Mouse (Mus musculus): Measurements from ENCODE around the gene Trip4. TPM values are rescaled to one million over a fixed set of nuclear protein-coding genes. Genes with fewer than 3 reads are reported as not detected.

The Trip4 gene
- total and polyA plus RNA-seq, 3 experiments: 5.9 to 16.5 (median 15.2) TPM

GRCm38 (mm10) chr9:65791846-65792245 is 116.7 kb downstream of the Trip4 start:
- no peak overlapping the region for H3K27ac ChIP-seq
- intact Hi-C loops (cut with DNase I): loop anchor here (2.0 kb wide), 1 partner anchor 31 kb away; no protein-coding TSS in a partner anchor
- H3K9ac ChIP-seq (ENCODE audit: low read depth, low read length): no peak overlapping the region

DNA sequence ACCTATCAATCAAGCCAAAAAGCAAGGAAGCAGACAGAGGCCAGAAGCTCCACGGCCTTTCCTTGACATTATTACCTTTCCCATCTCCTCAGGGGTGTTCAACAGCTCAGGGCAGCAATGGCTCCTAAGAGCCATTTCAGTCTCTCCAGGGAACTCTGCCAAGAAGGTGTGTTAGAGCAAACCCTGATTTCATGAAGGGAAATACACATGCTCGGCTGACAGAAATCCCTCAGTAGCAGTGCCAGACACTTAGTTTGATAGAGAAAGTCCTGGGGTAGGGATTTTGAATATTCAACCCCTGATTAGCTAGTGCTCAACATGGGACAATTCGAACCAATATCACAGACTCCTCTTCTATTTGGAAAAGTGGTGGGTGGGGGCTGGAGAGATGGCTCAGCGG is 117.5 kb downstream of the Trip4 start:
- Histone ChIP-seq H3K27ac (no peak overlapping the region), H3K36me3 (ENCODE audit: control insufficient read depth, insufficient read depth, low read length) (peaks cover 31% of the 10 kb centered on the region), H3K4me1 (ENCODE audit: control insufficient read depth, insufficient read depth, low read length) (peaks cover 26% of the 10 kb centered on the region), H3K27me3 (ENCODE audit: control insufficient read depth, insufficient read depth, low read length) (no peaks in the 10 kb centered on the region), H3K9ac (ENCODE audit: low read depth, low read length) (no peak overlapping the region), H3K4me3 (no peak overlapping the region), H3K79me2 (replicated peaks; ENCODE audit: control insufficient read depth, insufficient read depth, low read length) (no peaks in the 10 kb centered on the region; the same call in 1 of the 2 replicates)
- TF ChIP-seq CTCF (IDR thresholded peaks at IDR 0.05) (no peak), POLR2A (IDR thresholded peaks at IDR 0.05; ENCODE audit: insufficient read depth, low read depth, low read length) (no peak), EP300 (IDR thresholded peaks at IDR 0.05; ENCODE audit: insufficient read depth, low read depth, low read length) (no peak)
- 47% methylated on average over 4 of the region's 4 CpGs for WGBS
- DNase-seq: no peak
- intact Hi-C loops (cut with DNase I): loop anchor here (2.0 kb wide), 1 partner anchor 32 kb away; no protein-coding TSS in a partner anchor

More at GRCm38 (mm10) chr9:65791846-65792245, 116.7 kb downstream of the Trip4 start:
- Histone ChIP-seq H3K4me3 (no peak overlapping the region), H3K36me3 (ENCODE audit: control insufficient read depth, insufficient read depth, low read length) (peaks cover 29% of the 10 kb centered on the region), H3K4me1 (ENCODE audit: control insufficient read depth, insufficient read depth, low read length) (peaks cover 26% of the 10 kb centered on the region), H3K79me2 (replicated peaks; ENCODE audit: control insufficient read depth, insufficient read depth, low read length) (no peaks in the 10 kb centered on the region; the same call in 1 of the 2 replicates), H3K27me3 (ENCODE audit: control insufficient read depth, insufficient read depth, low read length) (no peaks in the 10 kb centered on the region)
- TF ChIP-seq CTCF (IDR thresholded peaks at IDR 0.05) (no peak), EP300 (IDR thresholded peaks at IDR 0.05; ENCODE audit: insufficient read depth, low read depth, low read length) (no peak), POLR2A (IDR thresholded peaks at IDR 0.05; ENCODE audit: insufficient read depth, low read depth, low read length) (no peak)
- DNase-seq: no peak

- Histone ChIP-seq H3K4me3 (no peak overlapping the region), H3K9ac (ENCODE audit: low read depth, low read length) (no peak overlapping the region), H3K4me1 (ENCODE audit: control insufficient read depth, insufficient read depth, low read length) (peaks cover 25% of the 10 kb centered on the region), H3K27ac (no peak overlapping the region), H3K27me3 (ENCODE audit: control insufficient read depth, insufficient read depth, low read length) (no peaks in the 10 kb centered on the region), H3K36me3 (ENCODE audit: control insufficient read depth, insufficient read depth, low read length) (peaks cover 24% of the 10 kb centered on the region), H3K79me2 (replicated peaks; ENCODE audit: control insufficient read depth, insufficient read depth, low read length) (no peaks in the 10 kb centered on the region; the same call in 1 of the 2 replicates)
- no peak for DNase-seq
- intact Hi-C loops (cut with DNase I): loop anchor here (2.0 kb wide), 1 partner anchor 33 kb away; no protein-coding TSS in a partner anchor
- TF ChIP-seq CTCF (IDR thresholded peaks at IDR 0.05): no peak
- TF ChIP-seq EP300 (IDR thresholded peaks at IDR 0.05; ENCODE audit: insufficient read depth, low read depth, low read length): no peak
- no peak for TF ChIP-seq POLR2A (IDR thresholded peaks at IDR 0.05; ENCODE audit: insufficient read depth, low read depth, low read length)
- WGBS: 95% methylated on average over 3 of the region's 3 CpGs
Observed at GRCm38 (mm10) chr9:65789788-65790187, 118.8 kb downstream of the Trip4 start.

DNA sequence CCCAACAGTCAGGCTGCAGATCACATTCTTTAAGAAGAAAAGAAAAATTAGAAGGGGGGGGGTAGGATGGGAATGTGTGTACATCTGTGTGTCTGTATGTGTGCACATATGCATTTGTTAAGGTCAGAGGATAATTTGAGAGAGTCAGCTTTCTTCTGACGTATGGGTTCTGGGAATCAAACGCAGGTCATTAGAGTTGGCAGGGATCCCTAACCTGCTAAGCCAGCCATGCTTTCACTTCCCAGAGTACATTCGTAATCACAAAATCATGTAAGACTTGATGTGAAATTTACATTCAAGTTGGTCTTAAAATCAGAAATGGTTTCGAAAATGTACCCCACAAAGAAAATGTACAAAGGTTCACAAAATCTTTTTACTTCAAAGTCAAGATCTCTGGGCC is 120.0 kb downstream of the Trip4 start:
- Histone ChIP-seq H3K9ac (ENCODE audit: low read depth, low read length) (no peak overlapping the region), H3K27ac (no peak overlapping the region), H3K36me3 (ENCODE audit: control insufficient read depth, insufficient read depth, low read length) (peaks cover 17% of the 10 kb centered on the region), H3K4me3 (no peak overlapping the region), H3K79me2 (replicated peaks; ENCODE audit: control insufficient read depth, insufficient read depth, low read length) (no peaks in the 10 kb centered on the region; the same call in none of the 2 replicates), H3K27me3 (ENCODE audit: control insufficient read depth, insufficient read depth, low read length) (no peaks in the 10 kb centered on the region), H3K4me1 (ENCODE audit: control insufficient read depth, insufficient read depth, low read length) (peaks cover 22% of the 10 kb centered on the region)
- 67% methylated on average over 4 of the region's 4 CpGs for WGBS
- no peak for DNase-seq
- intact Hi-C loops (cut with DNase I): no loop called here
- TF ChIP-seq CTCF (IDR thresholded peaks at IDR 0.05) (no peak), EP300 (IDR thresholded peaks at IDR 0.05; ENCODE audit: insufficient read depth, low read depth, low read length) (no peak), POLR2A (IDR thresholded peaks at IDR 0.05; ENCODE audit: insufficient read depth, low read depth, low read length) (no peak)

DNA sequence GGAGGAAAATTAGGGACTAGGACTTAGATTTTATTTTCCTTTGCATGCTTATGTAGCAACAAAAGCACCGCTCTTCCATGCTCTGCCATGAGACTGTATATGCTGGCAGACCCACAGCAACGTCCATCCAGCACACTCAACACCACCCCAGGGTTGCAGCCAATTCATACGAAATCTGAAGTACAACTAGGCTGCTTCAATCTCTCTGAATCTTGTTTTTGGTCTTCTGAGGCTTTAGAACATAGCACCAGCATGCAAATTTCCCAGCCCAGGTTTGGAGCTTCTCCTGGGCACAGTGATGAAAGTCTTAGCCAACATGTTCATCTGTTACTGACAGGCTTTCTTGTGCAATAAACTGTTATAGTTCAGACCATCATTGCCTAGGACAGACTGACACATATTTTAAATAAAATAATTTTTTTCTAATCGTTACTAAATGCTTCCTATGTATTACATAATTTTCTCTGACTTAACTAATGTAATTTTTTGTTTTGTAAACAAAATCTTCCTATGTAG is 120.7 kb downstream of the Trip4 start:
- intact Hi-C loops (cut with DNase I): no loop called here
- no peaks in the 10 kb centered on the region for H3K27me3 ChIP-seq (ENCODE audit: control insufficient read depth, insufficient read depth, low read length)
- H3K27ac ChIP-seq: no peak overlapping the region
- H3K79me2 ChIP-seq (replicated peaks; ENCODE audit: control insufficient read depth, insufficient read depth, low read length): peaks cover 4% of the 10 kb centered on the region
- H3K9ac ChIP-seq (ENCODE audit: low read depth, low read length): no peak overlapping the region
- H3K4me1 ChIP-seq (ENCODE audit: control insufficient read depth, insufficient read depth, low read length): peaks cover 21% of the 10 kb centered on the region
- whole genome bisulfite sequencing: 54% methylated on average over 4 of the region's 4 CpGs
- H3K4me3 ChIP-seq: no peak overlapping the region
- no peak for TF ChIP-seq EP300 (IDR thresholded peaks at IDR 0.05; ENCODE audit: insufficient read depth, low read depth, low read length)
- no peak for TF ChIP-seq CTCF (IDR thresholded peaks at IDR 0.05)
- TF ChIP-seq POLR2A (IDR thresholded peaks at IDR 0.05; ENCODE audit: insufficient read depth, low read depth, low read length): no peak
- H3K36me3 ChIP-seq (ENCODE audit: control insufficient read depth, insufficient read depth, low read length): peaks cover 17% of the 10 kb centered on the region
- no peak for DNase-seq

All from heart, adult 2 months (tissue).